In genomic region chr17:75143927-75144326, GRCm38 (mm10) we compare ENCODE assay signal across 24 mouse cellular contexts.
DNase-seq lines count a peak whose midpoint lies in the region; ATAC-seq and TF ChIP-seq lines count a peak whose summit lies in the region.
"Had no signal": no experiment of that assay in that cellular context is flagged by ENCODE, and none has a peak within 500 bp of the region (broad histone marks: within the 10 kb centered on the region; RNA-seq: fewer than 3 reads in every experiment).

No protein-coding gene starts in this region.

- no peak for TF ChIP-seq POLR2A in brain, embryonic 14.5 days (IDR thresholded peaks at IDR 0.05; ENCODE audit: borderline replicate concordance, extremely low read depth, insufficient read depth, insufficient read length, poor library complexity, severe bottlenecking)

- peak; percentile 56; the same call in 1 of the 2 replicates for ATAC-seq in midbrain, embryonic 13.5 days
- no peak; the same call in 1 of the 2 replicates for ATAC-seq in midbrain, embryonic 11.5 days (ENCODE audit: low FRiP score)
- ATAC-seq: activated CD4-positive, CD25-positive, alpha-beta regulatory T cell, adult 4 months; CD4-positive, CD25-positive, alpha-beta regulatory T cell, adult 4 months; forebrain, embryonic 13.5 days; forebrain, embryonic 15.5 days; forebrain, postnatal 0 days; Patski had no signal

- no peak for TF ChIP-seq CTCF in brain, embryonic 14.5 days (IDR thresholded peaks at IDR 0.05; ENCODE audit: borderline replicate concordance, extremely low read depth, insufficient read depth, insufficient read length)

- no peak overlapping the region for H3K4me3 ChIP-seq in midbrain, embryonic 13.5 days (replicated peaks)
- H3K4me3 ChIP-seq in midbrain, embryonic 11.5 days (ENCODE audit: low read depth, low read length) = no peak overlapping the region
- H3K4me3 ChIP-seq: embryonic facial prominence, embryonic 10.5 days; embryonic facial prominence, embryonic 12.5 days; forebrain, embryonic 13.5 days; forebrain, embryonic 15.5 days had no signal

- no peaks in the 10 kb centered on the region for H3K36me3 ChIP-seq in midbrain, embryonic 13.5 days
- no peaks in the 10 kb centered on the region for H3K36me3 ChIP-seq in midbrain, embryonic 11.5 days (ENCODE audit: control insufficient read depth, insufficient read depth, low read length)
- H3K36me3 ChIP-seq: embryonic facial prominence, embryonic 10.5 days; embryonic facial prominence, embryonic 12.5 days; forebrain, embryonic 15.5 days; G1E had no signal

- DNase-seq in heart, adult 11 months = peak; percentile 55
- DNase-seq in heart, postnatal 4 days = no peak
- DNase-seq in midbrain, embryonic 11.5 days (ENCODE audit: low spot score, missing footprints) = no peak
- peak; percentile 18 for DNase-seq in brain, embryonic 14.5 days (ENCODE audit: low read depth)
- DNase-seq: adrenal gland, adult 2 months; adrenal gland, postnatal 10 days; adrenal gland, postnatal 25 days; B cell, adult 2 months; cerebellum, adult 11-12 months; cerebellum, adult 2 months; cerebellum, adult 9-10 months; cerebellum, postnatal 10 days; cerebellum, postnatal 25 days; forebrain, postnatal 0 days had no signal

- 18% methylated on average over 6 of the region's 6 CpGs for WGBS in midbrain, embryonic 13.5 days
- WGBS in midbrain, embryonic 11.5 days = 20% methylated on average over 6 of the region's 6 CpGs

- H3K27ac ChIP-seq in midbrain, embryonic 13.5 days = no peak overlapping the region
- no peak overlapping the region for H3K27ac ChIP-seq in midbrain, embryonic 11.5 days (ENCODE audit: low read depth, low read length)
- H3K27ac ChIP-seq: embryonic facial prominence, embryonic 10.5 days; embryonic facial prominence, embryonic 12.5 days; forebrain, embryonic 13.5 days; forebrain, embryonic 15.5 days had no signal

- H3K4me1 ChIP-seq in midbrain, embryonic 13.5 days (replicated peaks) = peaks cover 7% of the 10 kb centered on the region; the same call in 1 of the 2 replicates
- H3K4me1 ChIP-seq in midbrain, embryonic 11.5 days (ENCODE audit: control insufficient read depth, insufficient read depth, low read length) = peaks cover 6% of the 10 kb centered on the region; the same call in 1 of the 2 replicates
- H3K4me1 ChIP-seq: embryonic facial prominence, embryonic 10.5 days; embryonic facial prominence, embryonic 12.5 days; forebrain, embryonic 13.5 days; forebrain, embryonic 15.5 days had no signal

- H3K27me3 ChIP-seq in midbrain, embryonic 13.5 days = no peaks in the 10 kb centered on the region
- H3K27me3 ChIP-seq in midbrain, embryonic 11.5 days (ENCODE audit: control insufficient read depth, insufficient read depth, low read length) = no peaks in the 10 kb centered on the region
- H3K27me3 ChIP-seq: CH12.LX; embryonic facial prominence, embryonic 12.5 days; forebrain, embryonic 13.5 days; forebrain, embryonic 15.5 days; Patski had no signal

- 0 out of 2 replicates have a peak, but pooled peaks cover 3% of the 10 kb centered on the region for H3K9me3 ChIP-seq in midbrain, embryonic 13.5 days
- no peaks in the 10 kb centered on the region for H3K9me3 ChIP-seq in midbrain, embryonic 11.5 days (ENCODE audit: control insufficient read depth, low read length)
- H3K9me3 ChIP-seq: embryonic facial prominence, embryonic 10.5 days; embryonic facial prominence, embryonic 12.5 days; forebrain, embryonic 13.5 days; forebrain, embryonic 15.5 days had no signal

- H3K4me2 ChIP-seq in midbrain, embryonic 13.5 days (replicated peaks) = no peak overlapping the region
- H3K4me2 ChIP-seq in midbrain, embryonic 11.5 days = no peak overlapping the region
- H3K4me2 ChIP-seq: embryonic facial prominence, embryonic 12.5 days; forebrain, embryonic 13.5 days; forebrain, embryonic 15.5 days had no signal

- H3K9ac ChIP-seq in midbrain, embryonic 13.5 days (replicated peaks) = no peak overlapping the region
- no peak overlapping the region; the same call in 1 of the 2 replicates for H3K9ac ChIP-seq in midbrain, embryonic 11.5 days (ENCODE audit: low read length)
- H3K9ac ChIP-seq: embryonic facial prominence, embryonic 12.5 days; forebrain, embryonic 13.5 days; forebrain, embryonic 15.5 days; forebrain, postnatal 0 days had no signal

Comparison
In these comparisons a context has a peak if more than half of its experiments do, and no peak if none do; other contexts are left out.
1. DNase-seq: peak in heart, adult 11 months (single experiment) and brain, embryonic 14.5 days (single experiment); none in heart, postnatal 4 days (single experiment) and midbrain, embryonic 11.5 days (single experiment).